ENCODE assay signal across 9 mouse cellular contexts in the genomic region with DNA sequence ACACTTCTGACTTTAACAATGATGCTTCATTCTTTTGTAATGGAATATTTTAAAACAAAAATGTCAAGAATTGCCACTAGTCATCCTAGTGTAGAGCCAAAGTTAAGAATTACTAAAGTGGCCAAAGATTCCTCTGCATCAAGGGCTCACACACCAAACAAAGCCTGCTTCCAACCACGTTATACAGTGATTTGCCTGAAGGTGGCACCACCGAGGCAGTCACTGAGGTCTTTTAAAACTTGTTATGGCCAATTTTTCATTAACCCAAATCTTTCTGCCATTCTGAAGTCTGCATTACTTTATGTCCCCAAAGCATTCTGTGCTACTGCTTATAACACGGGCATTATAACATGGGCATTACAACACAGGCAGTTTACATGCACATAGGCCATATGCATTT. TPM values are rescaled to one million over a fixed set of nuclear protein-coding genes. Genes with fewer than 3 reads are reported as not detected.
DNase-seq lines count a peak whose midpoint lies in the region; ATAC-seq lines count a peak whose summit lies in the region.
"Had no signal": no experiment of that assay in that cellular context is flagged by ENCODE, and none has a peak within 500 bp of the region (broad histone marks: within the 10 kb centered on the region; RNA-seq: fewer than 3 reads in every experiment).

No protein-coding gene starts in this region.

- H3K4me1 ChIP-seq in embryonic facial prominence, embryonic 11.5 days (ENCODE audit: control insufficient read depth, insufficient read depth, low read length) = no peaks in the 10 kb centered on the region
- peaks cover 15% of the 10 kb centered on the region for H3K4me1 ChIP-seq in embryonic facial prominence, embryonic 10.5 days
- H3K4me1 ChIP-seq in neural tube, embryonic 11.5 days (ENCODE audit: control insufficient read depth, insufficient read depth, low read length) = no peaks in the 10 kb centered on the region
- peaks cover 20% of the 10 kb centered on the region; the same call in 1 of the 2 replicates for H3K4me1 ChIP-seq in liver, embryonic 15.5 days (replicated peaks)

- no peaks in the 10 kb centered on the region for H3K36me3 ChIP-seq in embryonic facial prominence, embryonic 11.5 days (replicated peaks; ENCODE audit: control insufficient read depth, insufficient read depth, low read depth, low read length)
- no peaks in the 10 kb centered on the region for H3K36me3 ChIP-seq in embryonic facial prominence, embryonic 10.5 days (replicated peaks)
- H3K36me3 ChIP-seq in neural tube, embryonic 11.5 days (ENCODE audit: control insufficient read depth, insufficient read depth, low read length) = no peaks in the 10 kb centered on the region
- H3K36me3 ChIP-seq in liver, embryonic 15.5 days (replicated peaks) = no peaks in the 10 kb centered on the region

- no peaks in the 10 kb centered on the region for H3K9me3 ChIP-seq in embryonic facial prominence, embryonic 11.5 days (replicated peaks; ENCODE audit: control insufficient read depth, low read length)
- no peaks in the 10 kb centered on the region for H3K9me3 ChIP-seq in embryonic facial prominence, embryonic 10.5 days
- no peaks in the 10 kb centered on the region for H3K9me3 ChIP-seq in neural tube, embryonic 11.5 days (ENCODE audit: control insufficient read depth, low read length)
- H3K9me3 ChIP-seq in liver, embryonic 15.5 days (replicated peaks) = no peaks in the 10 kb centered on the region

- WGBS in embryonic facial prominence, embryonic 11.5 days = 44% methylated on average over 3 of the region's 3 CpGs
- 48% methylated on average over 3 of the region's 3 CpGs for WGBS in embryonic facial prominence, embryonic 10.5 days
- WGBS in neural tube, embryonic 11.5 days = 41% methylated on average over 3 of the region's 3 CpGs
- WGBS in liver, embryonic 15.5 days (ENCODE audit: insufficient replicate concordance) = 18% methylated on average over 3 of the region's 3 CpGs

- H3K4me2 ChIP-seq in embryonic facial prominence, embryonic 11.5 days (ENCODE audit: low read depth, low read length) = no peak overlapping the region
- H3K4me2 ChIP-seq in neural tube, embryonic 11.5 days (ENCODE audit: low read depth) = no peak overlapping the region
- H3K4me2 ChIP-seq in liver, embryonic 15.5 days = no peak overlapping the region

- peak; percentile 30 for DNase-seq in embryonic facial prominence, embryonic 11.5 days (ENCODE audit: low spot score)
- no peak for DNase-seq in embryonic facial prominence, embryonic 10.5 days (ENCODE audit: low spot score)
- DNase-seq in neural tube, embryonic 11.5 days (ENCODE audit: low spot score) = peak; percentile 29
- no peak for DNase-seq in neural tube, embryonic 10.5 days (ENCODE audit: extremely low spot score, low spot score)
- no peak for DNase-seq in right cerebral cortex, adult 2 months (ENCODE audit: low spot score in 2 of 2)
- DNase-seq in ovary, postnatal 14 days (ENCODE audit: low spot score) = no peak

- H3K27ac ChIP-seq in embryonic facial prominence, embryonic 11.5 days (replicated peaks; ENCODE audit: low read depth, low read length) = no peak overlapping the region
- H3K27ac ChIP-seq in embryonic facial prominence, embryonic 10.5 days (replicated peaks) = no peak overlapping the region
- no peak overlapping the region for H3K27ac ChIP-seq in neural tube, embryonic 11.5 days (ENCODE audit: low read depth, low read length)
- peak overlapping the region; percentile 53; the same call in 1 of the 2 replicates for H3K27ac ChIP-seq in liver, embryonic 15.5 days (replicated peaks)

- no peaks in the 10 kb centered on the region for H3K27me3 ChIP-seq in embryonic facial prominence, embryonic 11.5 days (ENCODE audit: control insufficient read depth, insufficient read depth, low read length)
- peaks cover 13% of the 10 kb centered on the region for H3K27me3 ChIP-seq in embryonic facial prominence, embryonic 10.5 days (replicated peaks; ENCODE audit: low read depth, poor library complexity, severe bottlenecking)
- no peaks in the 10 kb centered on the region for H3K27me3 ChIP-seq in neural tube, embryonic 11.5 days (ENCODE audit: control insufficient read depth, insufficient read depth, low read length)
- no peaks in the 10 kb centered on the region for H3K27me3 ChIP-seq in liver, embryonic 15.5 days

- H3K9ac ChIP-seq in embryonic facial prominence, embryonic 11.5 days (replicated peaks; ENCODE audit: low read length) = no peak overlapping the region
- no peak overlapping the region for H3K9ac ChIP-seq in neural tube, embryonic 11.5 days (ENCODE audit: low read length)
- H3K9ac ChIP-seq in liver, embryonic 15.5 days = no peak overlapping the region

- H3K4me3 ChIP-seq in embryonic facial prominence, embryonic 11.5 days (ENCODE audit: low read depth, low read length) = no peak overlapping the region
- H3K4me3 ChIP-seq in embryonic facial prominence, embryonic 10.5 days = no peak overlapping the region
- H3K4me3 ChIP-seq in neural tube, embryonic 11.5 days (ENCODE audit: low read depth, low read length) = no peak overlapping the region
- H3K4me3 ChIP-seq in liver, embryonic 15.5 days (replicated peaks) = no peak overlapping the region

- no peak for ATAC-seq in embryonic facial prominence, embryonic 11.5 days (replicated peaks; ENCODE audit: insufficient number of reproducible peaks, low FRiP score, low TSS enrichment, low read depth)
- ATAC-seq in neural tube, embryonic 11.5 days (ENCODE audit: insufficient read depth, low FRiP score, low TSS enrichment) = no peak
- ATAC-seq in common myeloid progenitor, adult 5-6 weeks (replicated peaks; ENCODE audit: low read depth, poor library complexity, severe bottlenecking) = peak; percentile 67
- ATAC-seq in liver, embryonic 15.5 days (ENCODE audit: insufficient read depth) = no peak

RNA-seq across cellular contexts. Expression of a gene that starts 27.3 kb away (rescaled TPM):
- 1.1 and 1.6 TPM in 2 replicates for polyA plus RNA-seq in embryonic facial prominence, embryonic 11.5 days (2014; fragmentation: Nextera tagmentation; extraction: Ambion mirVana)
- 0.93 and 1.2 TPM in 2 replicates for polyA plus RNA-seq in embryonic facial prominence, embryonic 10.5 days (2016; fragmentation: Nextera tagmentation; extraction: Ambion mirVana)
- 0.54 and 0.98 TPM in 2 replicates for polyA plus RNA-seq in neural tube, embryonic 11.5 days (2014; fragmentation: Nextera tagmentation; extraction: Ambion mirVana)
- total RNA-seq in common myeloid progenitor, adult 5-6 weeks (2017) = 9.2 and 15.9 TPM in 2 replicates
- 5.0 TPM in 2 replicates for polyA plus RNA-seq in liver, embryonic 15.5 days (2015; fragmentation: Nextera tagmentation; extraction: Ambion mirVana)
- total RNA-seq: neutrophil, adult 5-6 weeks had no signal

Comparison
In these comparisons a context has a peak if more than half of its experiments do, and no peak if none do; other contexts are left out.
1. DNase-seq: peak in embryonic facial prominence, embryonic 11.5 days (single experiment) and neural tube, embryonic 11.5 days (single experiment); none in embryonic facial prominence, embryonic 10.5 days (single experiment), neural tube, embryonic 10.5 days (single experiment), right cerebral cortex, adult 2 months (0 of 2) and ovary, postnatal 14 days (single experiment).